Mouse (Mus musculus) left cerebral cortex, adult 18-20 months (tissue): ENCODE data around the gene Gripap1. TPM values are rescaled to one million over a fixed set of nuclear protein-coding genes. Genes with fewer than 3 reads are reported as not detected.
A peak's percentile ranks its signal among the peaks of the same experiment; 100 is the strongest.
"Not testable (repeated sequence)": the region's sequence is repeated elsewhere in the genome, so short reads cannot be mapped to it uniquely, and the experiment has no call there.

Experiments
- DNase-seq, 2 experiments: peaks; one replicate each; pipeline ENCODE4 v3.0.0; 2021 to 2022; ENCODE audit warnings: low spot score in 2 of 2, mixed read lengths in 1 of 2
- long read RNA-seq, 2 experiments: library from polyadenylated mRNA; stranded (forward); transcript quantifications; one replicate each; pipeline ENCODE4 v2.0.0; 2021
- total RNA-seq, 2 experiments: library from RNA; stranded (reverse); gene quantifications; 2 replicates each; pipeline ENCODE4 v1.2.3; 2021

Gripap1 gene
- total RNA-seq: 100 to 1,000 TPM in 1 of 2 experiments, 10 to 100 TPM in 1; 99.1 to 103 TPM
- long read RNA-seq, experiment 1, transcript Gripap1-203 (26 exons, 3,015 nt): major isoform, 24 of 61 reads
- long read RNA-seq, experiment 1, partial matches to known transcripts: 11 of 61 reads
- long read RNA-seq, experiment 1, other reads (novel, unspliced or antisense): 22 of 61 reads
- long read RNA-seq, experiment 2, transcript Gripap1-203 (26 exons, 3,015 nt): major isoform, 15 of 45 reads
- long read RNA-seq, experiment 2, partial matches to known transcripts: 17 of 45 reads
- long read RNA-seq, experiment 2, other reads (novel, unspliced or antisense): 9 of 45 reads

- peak; percentile 67 to 72 for DNase-seq
Measured at GRCm38 (mm10) chrX:7789542-7790136, at the start of gene Gripap1. Gene Gripap1, plus strand, starts transcription at chrX:7789765.

GRCm38 (mm10) chrX:7740082-7740819 lies 49.3 kb upstream of the Gripap1 start:
- no peak for DNase-seq

- DNase-seq: no peak
Measured at GRCm38 (mm10) chrX:7741103-7741502, 48.5 kb upstream of the Gripap1 start.

GRCm38 (mm10) chrX:7743470-7743869 lies 46.1 kb upstream of the Gripap1 start:
- DNase-seq: no peak

GRCm38 (mm10) chrX:7744940-7745339 lies 44.6 kb upstream of the Gripap1 start:
- no peak for DNase-seq

GRCm38 (mm10) chrX:7745429-7745828 lies 44.1 kb upstream of the Gripap1 start:
- no peak for DNase-seq

GRCm38 (mm10) chrX:7750432-7751116 lies 39.0 kb upstream of the Gripap1 start, which contains the start of gene Ccdc120:
Gene Ccdc120, minus strand, starts transcription at chrX:7750905.
- peak; percentile 68 to 70 for DNase-seq

GRCm38 (mm10) chrX:7753627-7754026 lies 35.9 kb upstream of the Gripap1 start:
- not testable (repeated sequence) for DNase-seq

- peak; percentile 83 to 90 for DNase-seq
Measured at GRCm38 (mm10) chrX:7762137-7762920, 27.2 kb upstream of the Gripap1 start, which contains the start of gene Tfe3. Gene Tfe3, plus strand, starts transcription at chrX:7762560.

- DNase-seq: no peak
Measured at GRCm38 (mm10) chrX:7762921-7763197, 26.7 kb upstream of the Gripap1 start.

- no peak for DNase-seq
Measured at GRCm38 (mm10) chrX:7763631-7764393, 25.8 kb upstream of the Gripap1 start.

GRCm38 (mm10) chrX:7764657-7765280 lies 24.8 kb upstream of the Gripap1 start:
- no peak for DNase-seq

- no peak for DNase-seq
Measured at GRCm38 (mm10) chrX:7765281-7765670, 24.3 kb upstream of the Gripap1 start.

GRCm38 (mm10) chrX:7765764-7766163 lies 23.8 kb upstream of the Gripap1 start:
- peak; percentile 19 for DNase-seq

- DNase-seq: no peak
Measured at GRCm38 (mm10) chrX:7769302-7770017, 20.1 kb upstream of the Gripap1 start.

- DNase-seq: no peak
Measured at GRCm38 (mm10) chrX:7772766-7773165, 16.8 kb upstream of the Gripap1 start.

- no peak for DNase-seq
Measured at GRCm38 (mm10) chrX:7775501-7776205, 13.9 kb upstream of the Gripap1 start.
